In genomic region chrX:139870938-139871791, GRCm38 (mm10) we compare ENCODE assay signal across 8 mouse cellular contexts. TPM values are rescaled to one million over a fixed set of nuclear protein-coding genes. Genes with fewer than 3 reads are reported as not detected.
DNase-seq lines count a peak whose midpoint lies in the region; ATAC-seq and TF ChIP-seq lines count a peak whose summit lies in the region.

Gene Morc4, minus strand, starts transcription at chrX:139871677.

- peaks cover 0 to 4% of the 10 kb centered on the region in 2 experiments; a peak in 1 of 4 replicates for H3K4me1 ChIP-seq in MEL (ENCODE audit: control insufficient read depth in 1 of 2, insufficient read depth in 2 of 2, low read length in 2 of 2)
- no peaks in the 10 kb centered on the region for H3K4me1 ChIP-seq in forebrain, embryonic 13.5 days
- H3K4me1 ChIP-seq in liver, postnatal 0 days (ENCODE audit: insufficient read depth) = no peaks in the 10 kb centered on the region

- no peak for TF ChIP-seq CTCF in MEL (IDR thresholded peaks at IDR 0.05 in 2 of 3, conservative IDR thresholded peaks at IDR 0.05 in 1 of 3; ENCODE audit: control insufficient read depth in 1 of 3, insufficient read depth in 1 of 3, low read depth in 2 of 3, low read length in 3 of 3, poor library complexity in 1 of 3, severe bottlenecking in 1 of 3)
- no peak for TF ChIP-seq CTCF in liver, postnatal 0 days (IDR thresholded peaks at IDR 0.05; ENCODE audit: low read depth)

- H3K36me3 ChIP-seq in MEL (ENCODE audit: control insufficient read depth in 1 of 2, insufficient read depth in 2 of 2, low read length in 2 of 2) = peaks cover 0 to 10% of the 10 kb centered on the region in 2 experiments; a peak in 2 of 4 replicates
- H3K36me3 ChIP-seq in forebrain, embryonic 13.5 days (ENCODE audit: poor library complexity, severe bottlenecking) = no peaks in the 10 kb centered on the region
- H3K36me3 ChIP-seq in liver, postnatal 0 days (replicated peaks; ENCODE audit: insufficient read depth, low read length) = no peaks in the 10 kb centered on the region

- ATAC-seq in forebrain, embryonic 13.5 days = peak; percentile 93
- ATAC-seq in liver, postnatal 0 days = peak; percentile 80
- no peak for ATAC-seq in monocyte, adult 5-6 weeks (replicated peaks; ENCODE audit: insufficient number of reproducible peaks, low FRiP score, low TSS enrichment, poor library complexity, severe bottlenecking)

- WGBS in forebrain, embryonic 13.5 days = 23% methylated on average over 54 of the region's 87 CpGs
- WGBS in liver, postnatal 0 days (ENCODE audit: insufficient replicate concordance) = 26% methylated on average over 38 of the region's 87 CpGs

- H3K9ac ChIP-seq in MEL (ENCODE audit: control insufficient read depth, low read depth, low read length, poor library complexity, severe bottlenecking) = peak within 1 kb of the TSS; percentile 60
- peak within 1 kb of the TSS; percentile 64 for H3K9ac ChIP-seq in forebrain, embryonic 13.5 days
- H3K9ac ChIP-seq in liver, postnatal 0 days (replicated peaks) = peak within 1 kb of the TSS; percentile 62

- intact Hi-C loops in heart, postnatal 14 days (cut with DNase I) = loop anchor here (10.0 kb wide), 1 partner anchor 314 kb away; no protein-coding TSS in a partner anchor

- TF ChIP-seq RAD21 in MEL (IDR thresholded peaks at IDR 0.05; ENCODE audit: low read depth, low read length) = no peak

- H3K9me3 ChIP-seq in MEL (replicated peaks; ENCODE audit: insufficient read depth, low read length) = no peaks in the 10 kb centered on the region
- no peaks in the 10 kb centered on the region for H3K9me3 ChIP-seq in forebrain, embryonic 13.5 days (replicated peaks)
- no peaks in the 10 kb centered on the region for H3K9me3 ChIP-seq in liver, postnatal 0 days (ENCODE audit: low read length)

- H3K79me2 ChIP-seq in MEL (ENCODE audit: control insufficient read depth, insufficient read depth, low read length, poor library complexity) = peaks cover 2% of the 10 kb centered on the region; the same call in 1 of the 2 replicates

- H3K27me3 ChIP-seq in MEL (ENCODE audit: control insufficient read depth in 1 of 2, insufficient read depth in 2 of 2, low read length in 2 of 2) = peaks cover 13 to 23% of the 10 kb centered on the region in 2 experiments
- peaks cover 16% of the 10 kb centered on the region; the same call in 1 of the 2 replicates for H3K27me3 ChIP-seq in forebrain, embryonic 13.5 days
- H3K27me3 ChIP-seq in liver, postnatal 0 days (ENCODE audit: insufficient read depth, low read length) = no peaks in the 10 kb centered on the region

- peak; percentile 54 for DNase-seq in MEL (ENCODE audit: low read depth, low spot score)
- peak; percentile 5 for DNase-seq in c-Kit-positive CD71-positive TER-119-positive erythroid progenitor cells, embryonic 14.5 days (ENCODE audit: low spot score)
- peak; percentile 54 to 58 for DNase-seq in heart, postnatal 14 days
- DNase-seq in layer of hippocampus, adult 18-20 months (ENCODE audit: low spot score in 2 of 2) = peak; percentile 28 to 42
- DNase-seq in liver, postnatal 0 days = peak; percentile 60
- DNase-seq in ovary, adult 18-20 months (ENCODE audit: low spot score) = peak; percentile 40

- H3K4me2 ChIP-seq in forebrain, embryonic 13.5 days = peak within 1 kb of the TSS; percentile 72
- H3K4me2 ChIP-seq in liver, postnatal 0 days (ENCODE audit: low read depth, low read length) = peak within 1 kb of the TSS; percentile 75

- TF ChIP-seq POLR2A in MEL (IDR thresholded peaks at IDR 0.05; ENCODE audit: control insufficient read depth in 1 of 2, insufficient read depth in 1 of 2, low read depth in 1 of 2, low read length in 2 of 2, poor library complexity in 1 of 2) = no peak

- H3K4me3 ChIP-seq in MEL (ENCODE audit: control insufficient read depth in 1 of 2, insufficient read depth in 1 of 2, low read depth in 2 of 2, low read length in 2 of 2) = peak within 1 kb of the TSS; percentile 55 to 75
- H3K4me3 ChIP-seq in forebrain, embryonic 13.5 days = peak within 1 kb of the TSS; percentile 55
- H3K4me3 ChIP-seq in liver, postnatal 0 days (ENCODE audit: low read depth, low read length) = peak within 1 kb of the TSS; percentile 60

- no peak for TF ChIP-seq EP300 in MEL (IDR thresholded peaks at IDR 0.05; ENCODE audit: low read depth in 1 of 2, low read length in 2 of 2)
- no peak for TF ChIP-seq EP300 in liver, postnatal 0 days (IDR thresholded peaks at IDR 0.05; ENCODE audit: low read depth)

- no peak within 1 kb of the TSS for H3K27ac ChIP-seq in MEL (ENCODE audit: control insufficient read depth, low read depth, low read length)
- no peak within 1 kb of the TSS for H3K27ac ChIP-seq in forebrain, embryonic 13.5 days
- peak within 1 kb of the TSS; percentile 62 for H3K27ac ChIP-seq in liver, postnatal 0 days (ENCODE audit: low read depth)

TF ChIP-seq in MEL, 35 proteins besides CTCF, POLR2A, EP300 and RAD21:
- TF ChIP-seq ETS1 (IDR thresholded peaks at IDR 0.05; ENCODE audit: low read depth, low read length) (no peak), RCOR1 (IDR thresholded peaks at IDR 0.05; ENCODE audit: low read depth, low read length) (no peak), JUND (IDR thresholded peaks at IDR 0.05; ENCODE audit: low read depth, low read length) (no peak), BHLHE40 (IDR thresholded peaks at IDR 0.05; ENCODE audit: borderline replicate concordance, low read depth, low read length) (no peak), MEF2A (IDR thresholded peaks at IDR 0.05; ENCODE audit: extremely low read depth, insufficient replicate concordance, low read depth, low read length, poor library complexity, severe bottlenecking) (no peak), GATA1 (IDR thresholded peaks at IDR 0.05; ENCODE audit: low read depth, low read length) (no peak), TCF12 (IDR thresholded peaks at IDR 0.05; ENCODE audit: low read depth, low read length) (no peak)
TF ChIP-seq in MEL: peak in this region for 0.

RNA-seq across cellular contexts. Expression of gene Morc4, which starts in this region (rescaled TPM):
- 4.2 and 4.6 TPM in 2 replicates for total RNA-seq in MEL (2012; rRNA removed)
- 100 to 1,000 TPM in 1 of 2 experiments, 10 to 100 TPM in 1; 20.4 to 221 TPM for polyA plus RNA-seq in MEL (2012; ENCODE audit: insufficient read depth in 1 of 2, insufficient read length in 2 of 2, low read depth in 1 of 2, low replicate concordance in 2 of 2, missing spikeins in 1 of 2)
- 2.3 and 3.2 TPM in 2 replicates for polyA plus RNA-seq in forebrain, embryonic 13.5 days (2015; fragmentation: Nextera tagmentation; extraction: Ambion mirVana)
- total RNA-seq in heart, postnatal 14 days (2021) = 1 to 10 TPM; 4.9 to 6.1 TPM
- total RNA-seq in layer of hippocampus, adult 18-20 months (2021) = 1 to 10 TPM; 5.6 to 6.1 TPM
- polyA plus RNA-seq in liver, postnatal 0 days (2015; fragmentation: Nextera tagmentation; extraction: Ambion mirVana) = 12.4 and 16.1 TPM in 2 replicates
- total RNA-seq in monocyte, adult 5-6 weeks (2017) = not detected in 3 replicates

Comparison
In these comparisons a context has a peak if more than half of its experiments do, and no peak if none do; other contexts are left out.
1. DNase-seq: peak in every context shown above with its lines; median percentile 60 in liver, postnatal 0 days; 56 in heart, postnatal 14 days; 54 in MEL; 40 in ovary, adult 18-20 months; 35 in layer of hippocampus, adult 18-20 months; 5 in c-Kit-positive CD71-positive TER-119-positive erythroid progenitor cells, embryonic 14.5 days.